Mouse (Mus musculus) layer of hippocampus, adult 2 months (tissue): ENCODE measurements around the gene Cnnm1. TPM values are rescaled to one million over a fixed set of nuclear protein-coding genes. Genes with fewer than 3 reads are reported as not detected.

ENCODE experiments used
- DNase-seq, 2 experiments: peaks; one replicate each; pipeline ENCODE4 v3.0.0; 2022; ENCODE audit warnings: low spot score in 2 of 2
- H3K27ac ChIP-seq: fragments of 200-600 bp; 2 replicates; pipeline ENCODE4 v1.8.1; 2022
- H3K4me3 ChIP-seq: fragments of 200-600 bp; 2 replicates; pipeline ENCODE4 v1.8.1; 2022; ENCODE audit warnings: mild to moderate bottlenecking
- CTCF ChIP-seq: fragments of 200-600 bp; conservative IDR thresholded peaks from 2 replicates; pipeline ENCODE4 v1.8.1; 2022; ENCODE audit warnings: antibody characterized with exemption, mild to moderate bottlenecking, moderate library complexity
- total RNA-seq, 2 experiments: library from RNA; stranded (reverse); gene quantifications; 2 replicates each; pipeline ENCODE4 v1.2.3; 2021

Cnnm1 gene
- total RNA-seq, 2 experiments from 2014 or later = 113 to 115 TPM

GRCm38 (mm10) chr19:43451563-43451962 is 11.3 kb downstream of the Cnnm1 start:
- H3K4me3 ChIP-seq = peak overlapping the region; percentile 31; the same call in 1 of the 2 replicates
- DNase-seq = no peak
- no peak for TF ChIP-seq CTCF
- H3K27ac ChIP-seq = peak overlapping the region; percentile 93

- no peak for TF ChIP-seq CTCF
- Histone ChIP-seq H3K4me3 (peak overlapping the region; percentile 41; the same call in 1 of the 2 replicates), H3K27ac (peak overlapping the region; percentile 93)
- DNase-seq = peak; percentile 68 to 86
Observed at GRCm38 (mm10) chr19:43452176-43452575, 11.9 kb downstream of the Cnnm1 start.

DNA sequence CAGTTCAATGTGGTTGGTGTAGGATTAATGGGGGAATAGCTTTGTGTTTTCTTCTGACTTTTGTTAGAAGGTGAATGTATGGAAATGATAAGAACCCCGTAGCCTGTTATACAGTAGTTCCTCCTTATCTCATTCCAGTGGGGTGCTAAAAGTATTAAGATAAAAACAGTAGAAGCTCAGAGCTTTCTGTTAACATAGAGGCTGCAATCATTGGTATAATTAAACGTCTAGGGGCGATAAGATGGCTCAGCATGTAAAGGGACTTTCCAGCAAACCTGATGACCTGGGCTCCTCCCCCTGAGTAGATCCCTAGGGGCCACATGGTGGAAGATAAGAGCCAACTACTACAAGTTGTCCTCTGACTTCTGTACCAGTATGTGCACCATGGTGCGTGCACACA is 12.8 kb downstream of the Cnnm1 start:
- H3K4me3 ChIP-seq = peak overlapping the region; percentile 41
- DNase-seq = no peak
- H3K27ac ChIP-seq = peak overlapping the region; percentile 93
- no peak for TF ChIP-seq CTCF

GRCm38 (mm10) chr19:43459948-43460347 is 19.7 kb downstream of the Cnnm1 start:
- Histone ChIP-seq H3K27ac (no peak overlapping the region), H3K4me3 (no peak overlapping the region)
- TF ChIP-seq CTCF = no peak
- no peak for DNase-seq

DNA sequence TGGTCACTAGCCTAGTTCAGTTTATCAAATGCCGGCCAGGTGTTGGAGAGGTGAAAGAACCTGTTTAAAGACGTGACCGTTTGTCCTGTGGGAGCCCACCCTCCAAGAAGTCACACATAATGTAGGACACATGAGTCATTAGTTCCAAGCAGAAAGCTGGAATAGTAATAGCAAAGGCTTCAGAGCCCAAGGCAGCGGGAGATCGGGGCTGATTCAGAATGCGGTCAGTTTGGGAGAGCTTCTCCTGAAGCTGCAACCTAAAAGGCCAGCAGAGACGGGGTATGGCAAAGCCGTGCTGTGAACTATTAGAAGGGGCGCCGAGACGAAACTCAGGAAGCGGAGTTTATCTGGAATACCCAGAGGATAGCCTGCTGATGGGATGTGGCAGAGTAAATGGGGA is 20.2 kb downstream of the Cnnm1 start:
- no peak for TF ChIP-seq CTCF
- no peak overlapping the region for H3K4me3 ChIP-seq
- no peak for DNase-seq
- H3K27ac ChIP-seq = no peak overlapping the region

GRCm38 (mm10) chr19:43462141-43462540 is 21.9 kb downstream of the Cnnm1 start:
- no peak overlapping the region for H3K27ac ChIP-seq
- no peak for DNase-seq
- TF ChIP-seq CTCF = no peak
- H3K4me3 ChIP-seq = no peak overlapping the region

GRCm38 (mm10) chr19:43463546-43464293 is 23.5 kb downstream of the Cnnm1 start:
- no peak for TF ChIP-seq CTCF
- DNase-seq = no peak

DNA sequence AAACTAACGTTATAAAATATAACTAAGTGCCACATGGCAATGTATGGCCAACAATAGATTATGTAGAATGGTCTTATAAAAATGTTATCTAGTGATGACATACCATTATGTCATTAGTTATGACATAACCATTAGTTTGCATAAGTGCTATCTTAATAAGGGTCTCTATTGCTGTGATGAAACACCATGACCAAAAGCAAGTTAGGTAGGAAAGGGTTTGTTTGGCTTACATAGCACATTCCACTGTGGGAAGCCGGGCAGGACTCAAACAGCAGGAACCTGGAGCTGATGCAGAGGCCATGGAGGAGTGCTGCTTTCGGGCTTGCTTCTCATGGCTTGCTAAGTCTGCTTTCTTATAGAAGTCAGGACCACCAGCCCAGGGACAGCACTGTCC is 24.1 kb downstream of the Cnnm1 start:
- Histone ChIP-seq H3K27ac (no peak overlapping the region), H3K4me3 (no peak overlapping the region)
- DNase-seq = no peak
- TF ChIP-seq CTCF = no peak

More at GRCm38 (mm10) chr19:43463546-43464293, 23.5 kb downstream of the Cnnm1 start:
- Histone ChIP-seq H3K27ac (no peak overlapping the region), H3K4me3 (no peak overlapping the region)

DNA sequence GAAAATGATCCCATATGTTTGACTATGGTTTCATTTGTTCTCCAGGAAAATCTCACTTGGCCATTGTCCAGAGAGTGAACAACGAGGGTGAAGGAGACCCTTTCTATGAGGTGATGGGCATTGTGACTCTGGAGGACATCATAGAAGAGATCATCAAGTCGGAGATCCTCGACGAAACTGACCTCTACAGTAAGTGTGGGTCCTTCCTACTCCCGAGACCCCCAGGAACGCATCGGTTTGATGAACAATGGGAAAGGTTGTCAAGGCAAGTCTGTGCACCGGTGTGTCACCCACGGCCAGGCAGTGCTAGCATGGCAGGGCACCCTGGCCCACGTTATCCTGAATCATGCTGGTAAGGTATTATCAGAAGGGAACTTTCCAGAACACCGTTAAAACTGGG is 24.8 kb downstream of the Cnnm1 start:
- TF ChIP-seq CTCF = no peak
- Histone ChIP-seq H3K4me3 (no peak overlapping the region), H3K27ac (peak overlapping the region; percentile 36; the same call in 1 of the 2 replicates)
- no peak for DNase-seq

GRCm38 (mm10) chr19:43465601-43466255 is 25.5 kb downstream of the Cnnm1 start:
- H3K27ac ChIP-seq = peak overlapping the region; percentile 36; the same call in 1 of the 2 replicates
- TF ChIP-seq CTCF = no peak
- H3K4me3 ChIP-seq = no peak overlapping the region
- DNase-seq = no peak

- no peak for TF ChIP-seq CTCF
- no peak overlapping the region for H3K4me3 ChIP-seq
- DNase-seq = peak; percentile 60 to 61
- peak overlapping the region; percentile 76 for H3K27ac ChIP-seq
Observed at GRCm38 (mm10) chr19:43467927-43468685, 27.9 kb downstream of the Cnnm1 start.

DNA sequence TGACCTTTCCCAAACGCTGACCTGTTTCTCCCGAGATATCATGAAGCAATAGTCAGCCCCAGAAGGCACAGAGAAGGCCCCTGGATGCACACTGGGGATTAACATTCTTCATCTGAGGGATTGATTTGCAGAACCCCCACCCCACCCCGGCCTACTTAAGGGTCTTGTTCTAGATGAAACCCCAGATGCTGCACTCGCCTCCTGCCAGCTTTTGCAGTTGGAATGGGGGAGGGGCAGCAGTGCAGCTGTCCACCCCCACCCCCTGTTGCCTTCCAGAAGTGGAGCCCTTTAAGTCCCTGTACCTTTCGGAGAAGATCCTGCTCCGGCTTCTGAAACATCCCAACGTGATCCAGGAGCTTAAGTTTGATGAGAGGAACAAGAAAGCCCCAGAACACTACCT is 29.1 kb downstream of the Cnnm1 start:
- Histone ChIP-seq H3K27ac (no peak overlapping the region), H3K4me3 (no peak overlapping the region)
- TF ChIP-seq CTCF = no peak
- no peak for DNase-seq

- H3K27ac ChIP-seq = peak overlapping the region; percentile 32; the same call in 1 of the 2 replicates
- TF ChIP-seq CTCF = no peak
- no peak for DNase-seq
- no peak overlapping the region for H3K4me3 ChIP-seq
Observed at GRCm38 (mm10) chr19:43472331-43472730, 32.1 kb downstream of the Cnnm1 start.
